Mouse (Mus musculus): ENCODE measurements around the gene 4933428G20Rik. TPM values are rescaled to one million over a fixed set of nuclear protein-coding genes. Genes with fewer than 3 reads are reported as not detected.

4933428G20Rik gene
- 0.13 and 0.24 TPM in 2 replicates for polyA plus RNA-seq (2012; rRNA removed)

GRCm38 (mm10) chr11:97499865-97500719, at the start of gene 4933428G20Rik:
TSS of gene 4933428G20Rik (minus strand) at chr11:97500340.
- no peak for DNase-seq (ENCODE audit: extremely low spot score in 1 of 2, low spot score in 1 of 2)

- DNase-seq (ENCODE audit: extremely low spot score in 1 of 2, low spot score in 1 of 2) = no peak
Observed at GRCm38 (mm10) chr11:97548757-97549156, 48.6 kb upstream of the 4933428G20Rik start.

- no peak for DNase-seq (ENCODE audit: extremely low spot score in 1 of 2, low spot score in 1 of 2)
Observed at GRCm38 (mm10) chr11:97547957-97548706, 48.0 kb upstream of the 4933428G20Rik start.

GRCm38 (mm10) chr11:97546804-97547411, 46.8 kb upstream of the 4933428G20Rik start:
- no peak for DNase-seq (ENCODE audit: extremely low spot score in 1 of 2, low spot score in 1 of 2)

- DNase-seq (ENCODE audit: extremely low spot score in 1 of 2, low spot score in 1 of 2) = no peak
Observed at GRCm38 (mm10) chr11:97545808-97546560, 45.8 kb upstream of the 4933428G20Rik start.

- DNase-seq (ENCODE audit: extremely low spot score in 1 of 2, low spot score in 1 of 2) = no peak
Observed at GRCm38 (mm10) chr11:97543883-97544282, 43.7 kb upstream of the 4933428G20Rik start.

- no peak for DNase-seq (ENCODE audit: extremely low spot score in 1 of 2, low spot score in 1 of 2)
Observed at GRCm38 (mm10) chr11:97543181-97543733, 43.1 kb upstream of the 4933428G20Rik start.

- DNase-seq (ENCODE audit: extremely low spot score in 1 of 2, low spot score in 1 of 2) = no peak
Observed at GRCm38 (mm10) chr11:97542171-97543150, 42.3 kb upstream of the 4933428G20Rik start.

GRCm38 (mm10) chr11:97540604-97541003, 40.5 kb upstream of the 4933428G20Rik start:
- no peak for DNase-seq (ENCODE audit: extremely low spot score in 1 of 2, low spot score in 1 of 2)

GRCm38 (mm10) chr11:97540136-97540535, 40.0 kb upstream of the 4933428G20Rik start:
- DNase-seq (ENCODE audit: extremely low spot score in 1 of 2, low spot score in 1 of 2) = no peak

GRCm38 (mm10) chr11:97539622-97540021, 39.5 kb upstream of the 4933428G20Rik start:
- DNase-seq (ENCODE audit: extremely low spot score in 1 of 2, low spot score in 1 of 2) = no peak

- no peak for DNase-seq (ENCODE audit: extremely low spot score in 1 of 2, low spot score in 1 of 2)
Observed at GRCm38 (mm10) chr11:97537580-97538089, 37.5 kb upstream of the 4933428G20Rik start.

GRCm38 (mm10) chr11:97536835-97537579, 36.9 kb upstream of the 4933428G20Rik start:
- DNase-seq (ENCODE audit: extremely low spot score in 1 of 2, low spot score in 1 of 2) = no peak

GRCm38 (mm10) chr11:97536083-97536747, 36.1 kb upstream of the 4933428G20Rik start:
- no peak for DNase-seq (ENCODE audit: extremely low spot score in 1 of 2, low spot score in 1 of 2)

- no peak for DNase-seq (ENCODE audit: extremely low spot score in 1 of 2, low spot score in 1 of 2)
Observed at GRCm38 (mm10) chr11:97535660-97536059, 35.5 kb upstream of the 4933428G20Rik start.

- DNase-seq (ENCODE audit: extremely low spot score in 1 of 2, low spot score in 1 of 2) = no peak
Observed at GRCm38 (mm10) chr11:97535308-97535630, 35.1 kb upstream of the 4933428G20Rik start.

- peak in 1 of 2 experiments; percentile 71 for DNase-seq (ENCODE audit: extremely low spot score in 1 of 2, low spot score in 1 of 2)
Observed at GRCm38 (mm10) chr11:97534442-97535307, 34.5 kb upstream of the 4933428G20Rik start.

Data from frontal cortex, adult 2 months (tissue).